Mouse (Mus musculus): ENCODE data around the gene Tomm22.

Tomm22 gene

DNA sequence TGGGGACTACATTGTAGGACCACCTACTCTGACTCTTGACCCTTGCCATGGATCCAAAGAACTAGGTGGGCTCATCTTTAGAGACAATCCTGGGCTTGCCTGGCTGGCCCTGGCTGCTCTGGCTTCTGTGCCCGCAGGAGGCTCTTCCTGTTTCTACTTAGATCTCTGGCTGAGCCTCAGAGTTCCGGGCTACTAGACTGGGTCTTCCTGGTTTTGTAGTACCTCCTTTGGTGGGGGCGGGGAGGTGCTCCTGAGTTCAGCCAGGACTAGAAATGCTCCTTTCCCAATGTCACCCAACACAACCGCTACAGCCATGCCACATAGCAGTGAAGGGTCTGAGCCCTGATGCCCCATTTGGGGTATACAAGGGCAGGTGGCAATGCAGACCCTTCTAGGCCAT lies 50.1 kb downstream of the Tomm22 start:
- no peak for DNase-seq (ENCODE audit: low read depth, low spot score)
